1 mouse cellular context compared by ENCODE assay signal in genomic region chr13:35647132-35647823, GRCm38 (mm10).
A peak's percentile ranks its signal among the peaks of the same experiment; 100 is the strongest.
TF ChIP-seq lines count a peak whose summit lies in the region.

No protein-coding gene starts in this region.

TF ChIP-seq in MEL, 35 proteins besides CTCF, POLR2A, EP300 and RAD21 (continued from another document):
- TF ChIP-seq POLR2AphosphoS2 (IDR thresholded peaks at IDR 0.05; ENCODE audit: low read length) = no peak
- TF ChIP-seq ZNF384 (IDR thresholded peaks at IDR 0.05; ENCODE audit: low read depth, low read length) = peak; percentile 89
- TF ChIP-seq TCF12 (IDR thresholded peaks at IDR 0.05; ENCODE audit: low read depth, low read length) = no peak
- TF ChIP-seq CHD1 (IDR thresholded peaks at IDR 0.05; ENCODE audit: low read depth, low read length) = no peak
- TF ChIP-seq ZMIZ1 (IDR thresholded peaks at IDR 0.05; ENCODE audit: low read depth, low read length) = no peak
- TF ChIP-seq CHD2 (IDR thresholded peaks at IDR 0.05; ENCODE audit: low read length) = no peak
- TF ChIP-seq NRF1 (IDR thresholded peaks at IDR 0.05; ENCODE audit: insufficient read depth, low read depth, low read length, poor library complexity, severe bottlenecking) = no peak
- no peak for TF ChIP-seq JUND (IDR thresholded peaks at IDR 0.05; ENCODE audit: low read depth, low read length)
- TF ChIP-seq TBP (IDR thresholded peaks at IDR 0.05; ENCODE audit: low read depth, low read length) = no peak
- no peak for TF ChIP-seq BHLHE40 (IDR thresholded peaks at IDR 0.05; ENCODE audit: borderline replicate concordance, low read depth, low read length)
- TF ChIP-seq MXI1 (IDR thresholded peaks at IDR 0.05; ENCODE audit: low read depth, low read length) = no peak
- peak; percentile 45; the same call in 1 of the 2 replicates for TF ChIP-seq ETS1 (IDR thresholded peaks at IDR 0.05; ENCODE audit: low read depth, low read length)
- TF ChIP-seq MYB (IDR thresholded peaks at IDR 0.05; ENCODE audit: low read depth, low read length) = no peak
- no peak for TF ChIP-seq ELF1 (IDR thresholded peaks at IDR 0.05; ENCODE audit: low read depth, low read length)
- TF ChIP-seq ZC3H11A (IDR thresholded peaks at IDR 0.05; ENCODE audit: low read depth, low read length) = no peak
- no peak for TF ChIP-seq USF2 (IDR thresholded peaks at IDR 0.05; ENCODE audit: borderline replicate concordance in 1 of 2, insufficient read depth in 1 of 2, low read depth in 1 of 2, low read length in 2 of 2)
TF ChIP-seq in MEL: peak in this region for 5.
